Mouse (Mus musculus) CD8-positive naive resting alpha-beta T cell, adult 2 months (primary cell): Measurements from ENCODE around the gene Dnajb7.

Source experiments
- DNase-seq, 2 experiments: peaks; one replicate each; pipeline ENCODE4 v3.0.0; 2022; ENCODE audit warnings: low read depth in 2 of 2, low spot score in 2 of 2

Dnajb7 gene

GRCm38 (mm10) chr15:81408199-81408598 lies at the start of gene Dnajb7:
Gene Dnajb7, minus strand, starts transcription at chr15:81408299.
- no peak for DNase-seq

- peak; percentile 61 to 69 for DNase-seq
These were observed 40.4 kb upstream of the Dnajb7 start for GRCm38 (mm10) chr15:81448463-81448862.

DNA sequence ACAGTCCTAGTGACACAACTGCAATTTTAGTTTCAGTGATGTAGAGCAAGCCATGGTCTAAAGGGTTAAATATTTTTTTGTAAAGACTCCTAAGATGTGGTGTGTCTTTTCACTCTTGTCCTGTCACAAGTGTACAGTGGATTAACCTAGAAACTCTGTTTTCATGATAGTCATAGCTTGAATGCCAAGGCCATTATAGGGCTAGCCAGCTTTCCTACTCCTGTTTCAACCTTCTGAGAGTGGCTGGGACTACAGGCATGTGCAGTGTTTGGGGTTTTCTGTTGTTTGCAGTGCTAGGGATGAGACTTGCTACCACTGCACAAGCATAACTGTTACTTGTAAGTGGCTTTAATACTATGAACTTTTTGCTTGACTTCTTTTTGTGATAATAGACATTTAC lies 31.1 kb upstream of the Dnajb7 start:
- DNase-seq, result no peak

DNA sequence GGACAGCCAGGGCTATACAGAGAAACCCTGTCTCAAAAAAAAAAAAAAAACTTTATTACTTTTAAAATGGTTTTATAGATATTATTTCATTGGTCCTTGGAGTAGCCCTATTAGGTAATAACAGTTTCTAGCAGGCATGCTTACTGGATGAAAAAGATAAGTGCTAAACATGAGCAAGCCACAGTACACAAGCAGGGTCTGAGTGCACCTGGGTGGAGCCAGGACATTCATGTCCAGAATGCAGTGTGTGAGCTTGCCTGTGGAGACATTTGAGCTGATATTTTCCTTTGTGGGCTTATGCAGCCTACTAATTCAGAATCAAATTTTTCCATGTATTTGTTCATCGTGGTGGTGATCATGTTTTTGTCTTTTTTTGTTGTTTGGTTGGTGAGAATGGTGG lies 30.2 kb upstream of the Dnajb7 start:
- DNase-seq, result no peak

- no peak for DNase-seq
These were observed 23.1 kb upstream of the Dnajb7 start for GRCm38 (mm10) chr15:81431195-81431594.

DNA sequence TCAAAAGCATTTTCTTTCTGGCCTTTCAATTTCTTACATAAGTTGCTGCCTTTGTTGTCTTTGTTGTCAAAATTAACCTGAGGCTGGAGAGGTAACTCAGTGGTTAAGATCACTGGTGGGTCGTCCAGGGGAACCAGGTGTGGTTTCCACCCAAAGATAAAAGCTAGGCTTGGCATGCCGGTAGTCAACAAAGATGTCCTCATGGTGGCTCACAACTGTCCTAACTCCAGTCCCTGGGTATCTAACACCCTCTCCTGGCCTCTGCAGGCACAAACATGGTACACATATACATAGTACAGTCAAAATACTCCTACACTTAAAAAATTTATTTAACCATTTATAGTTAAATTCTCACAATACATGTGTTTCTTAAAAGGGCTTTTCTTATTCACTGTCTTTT lies 19.8 kb upstream of the Dnajb7 start:
- DNase-seq, result no peak

GRCm38 (mm10) chr15:81425311-81425710 lies 17.2 kb upstream of the Dnajb7 start:
- DNase-seq, result no peak

DNA sequence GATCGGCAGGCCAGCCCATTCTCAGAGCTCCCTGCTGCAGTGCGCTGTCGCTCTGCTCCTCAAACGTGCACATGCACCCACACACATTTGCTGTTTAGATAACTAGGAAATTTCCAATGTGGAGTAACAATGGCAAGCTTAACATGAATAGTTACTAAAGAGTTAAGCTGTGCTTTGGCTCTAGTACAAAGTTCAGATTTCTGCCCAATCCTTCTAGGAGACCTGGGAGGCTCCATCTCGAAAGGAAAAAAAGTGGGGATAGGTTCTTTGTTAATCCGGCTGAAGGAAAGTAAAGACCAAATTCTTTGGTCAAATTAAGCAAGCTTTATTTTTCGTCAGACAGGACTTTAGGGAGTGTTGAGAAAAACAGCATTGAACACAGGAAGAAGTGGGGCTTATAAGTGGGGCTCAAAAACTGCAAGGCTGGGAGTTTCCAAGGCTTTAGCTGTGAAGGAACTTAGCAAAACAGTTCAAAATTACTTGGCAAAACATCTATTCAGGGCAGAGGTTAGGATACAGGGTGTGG lies 14.1 kb upstream of the Dnajb7 start:
- DNase-seq, result no peak

DNA sequence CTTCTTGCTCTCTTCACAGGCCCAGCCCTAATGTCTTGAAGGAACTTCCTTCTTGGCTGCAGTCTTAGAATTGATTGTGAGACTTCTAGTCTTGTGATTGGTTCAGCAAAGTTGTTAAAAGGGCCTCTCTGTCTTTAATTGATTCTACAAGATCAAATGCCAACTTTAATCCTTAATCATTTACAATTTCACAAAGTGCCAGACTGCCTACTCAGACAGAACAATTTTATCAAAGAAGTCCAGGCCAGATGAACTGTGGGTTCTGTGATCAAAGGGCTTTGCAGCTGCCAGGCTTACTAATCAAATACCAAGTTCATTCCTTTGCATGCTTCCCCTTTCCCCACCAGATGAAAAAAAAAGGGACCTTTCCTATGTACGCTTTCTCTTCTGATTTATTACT lies 13.4 kb upstream of the Dnajb7 start:
- DNase-seq, result no peak

DNA sequence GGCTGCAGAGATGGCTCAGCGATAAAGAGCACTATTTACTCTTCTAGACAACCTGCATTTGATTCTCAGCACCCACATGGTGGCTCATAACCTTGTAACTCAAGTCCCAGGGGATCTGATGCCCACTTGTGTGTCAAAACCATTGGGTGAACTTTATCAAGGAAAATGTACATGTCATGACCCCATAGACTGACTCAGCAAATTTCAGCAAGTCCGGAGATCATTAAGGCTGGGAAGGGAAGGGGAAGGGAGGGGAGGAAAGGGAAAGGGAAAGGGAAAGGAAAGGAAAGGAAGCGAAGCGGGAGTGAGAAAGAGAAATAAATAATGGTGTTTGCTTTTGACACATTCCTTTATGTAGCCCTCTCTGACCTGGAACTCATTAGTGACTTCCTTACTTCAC lies 10.0 kb upstream of the Dnajb7 start:
- no peak for DNase-seq

- peak; percentile 10 to 40 for DNase-seq
These were observed 8.7 kb upstream of the Dnajb7 start for GRCm38 (mm10) chr15:81416763-81417310.

DNA sequence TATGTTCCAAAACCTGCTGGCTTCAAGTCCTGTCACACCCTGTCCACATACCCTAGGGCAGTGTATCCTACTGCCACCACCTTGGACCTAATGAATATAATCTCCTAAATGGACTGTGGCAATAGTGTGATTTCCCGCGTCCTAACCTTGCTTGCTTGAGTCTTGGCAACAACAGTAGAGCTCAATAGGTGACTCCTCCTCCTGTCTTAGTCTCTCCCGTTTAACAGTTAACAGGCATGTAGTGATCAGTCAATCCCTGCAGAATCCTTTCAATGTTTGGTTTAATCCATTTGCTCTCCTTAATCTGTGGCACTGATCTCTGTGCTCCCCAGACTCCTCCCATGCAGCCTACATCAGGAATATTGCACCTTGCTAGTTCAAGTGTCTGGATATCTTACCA lies 3.1 kb downstream of the Dnajb7 start:
- DNase-seq, result no peak

- DNase-seq, result peak; percentile 96 to 98
These were observed 8.3 kb downstream of the Dnajb7 start, which contains the start of the genes St13 and Xpnpep3 for GRCm38 (mm10) chr15:81399638-81400315. Gene St13, minus strand, starts transcription at chr15:81400077. Gene Xpnpep3, plus strand, starts transcription at chr15:81400138.

- no peak for DNase-seq
These were observed 8.8 kb downstream of the Dnajb7 start for GRCm38 (mm10) chr15:81399297-81399637.

- no peak for DNase-seq
These were observed 9.9 kb downstream of the Dnajb7 start for GRCm38 (mm10) chr15:81398189-81398588.

DNA sequence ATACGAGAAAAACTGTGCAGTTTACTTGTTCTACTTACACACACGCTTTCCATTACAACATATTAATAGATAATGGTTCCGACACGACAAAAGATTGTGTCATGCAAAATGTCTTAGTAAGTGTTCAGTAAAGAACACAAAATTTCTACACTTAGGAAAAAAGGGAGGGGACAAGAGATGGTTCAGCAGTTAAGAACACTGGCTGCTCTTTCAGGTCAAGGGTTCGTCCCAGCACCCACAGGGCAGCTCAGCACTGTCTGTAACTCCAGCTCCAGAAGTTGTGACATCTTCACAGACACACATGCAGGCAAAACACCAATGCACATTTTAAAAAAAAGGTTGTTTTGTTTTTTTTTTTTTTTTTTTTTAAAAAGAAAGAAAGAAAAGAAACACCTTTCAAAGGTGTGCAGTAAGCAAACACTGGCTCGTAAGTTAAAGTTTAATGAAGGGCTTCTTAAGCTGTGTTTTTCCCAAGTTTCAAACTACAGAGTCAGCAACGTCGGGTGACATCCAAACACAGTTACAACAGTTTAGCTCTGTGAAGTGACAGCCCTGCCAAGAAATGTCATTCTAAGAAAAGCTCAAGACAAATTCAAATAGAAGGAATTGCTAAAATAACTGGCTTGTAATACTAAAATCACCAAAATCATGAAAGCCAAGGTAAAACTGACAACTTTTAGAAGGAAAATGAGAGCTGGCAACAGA lies 13.7 kb downstream of the Dnajb7 start:
- DNase-seq, result no peak

GRCm38 (mm10) chr15:81392997-81393396 lies 15.1 kb downstream of the Dnajb7 start:
- peak; percentile 5 to 9 for DNase-seq

DNA sequence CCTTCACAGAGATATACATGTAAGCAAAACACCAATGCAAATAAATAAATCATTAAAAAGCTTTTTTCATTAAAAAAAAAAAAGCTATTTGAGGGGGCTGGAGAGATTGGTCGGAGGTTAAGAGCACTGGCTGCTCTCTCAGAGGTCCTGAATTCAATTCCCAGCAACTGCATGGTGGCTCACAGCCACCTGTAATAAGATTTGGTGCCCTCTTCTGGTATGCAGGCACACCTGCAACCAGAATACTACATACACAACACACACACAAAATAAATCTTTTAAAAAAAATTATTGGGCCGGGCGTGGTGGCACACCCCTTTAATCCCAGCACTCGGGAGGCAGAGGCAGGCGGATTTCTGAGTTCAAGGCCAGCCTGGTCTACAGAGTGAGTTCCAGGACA lies 21.8 kb downstream of the Dnajb7 start:
- no peak for DNase-seq

DNA sequence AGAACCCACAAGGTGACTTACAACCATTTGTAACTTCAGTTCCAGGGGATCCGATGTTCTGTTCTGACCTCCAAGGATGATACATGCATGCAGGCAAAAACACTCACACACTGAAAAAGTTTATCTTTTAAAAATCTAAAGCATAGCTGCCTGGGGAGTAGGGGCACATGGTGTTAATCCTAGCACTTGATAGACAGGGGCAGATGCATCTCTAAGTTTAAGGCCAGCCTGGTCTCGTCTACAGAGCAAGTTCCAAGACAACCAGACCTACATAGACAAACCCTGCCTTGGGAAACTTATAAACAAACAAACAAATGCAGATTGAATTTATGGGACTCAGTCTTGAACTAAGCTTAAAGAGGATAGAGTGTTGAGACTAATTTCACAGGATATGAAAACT lies 29.3 kb downstream of the Dnajb7 start:
- no peak for DNase-seq

- DNase-seq, result no peak
These were observed 33.5 kb downstream of the Dnajb7 start for GRCm38 (mm10) chr15:81374621-81375020.

GRCm38 (mm10) chr15:81370356-81370755 lies 37.7 kb downstream of the Dnajb7 start:
- DNase-seq, result no peak

DNA sequence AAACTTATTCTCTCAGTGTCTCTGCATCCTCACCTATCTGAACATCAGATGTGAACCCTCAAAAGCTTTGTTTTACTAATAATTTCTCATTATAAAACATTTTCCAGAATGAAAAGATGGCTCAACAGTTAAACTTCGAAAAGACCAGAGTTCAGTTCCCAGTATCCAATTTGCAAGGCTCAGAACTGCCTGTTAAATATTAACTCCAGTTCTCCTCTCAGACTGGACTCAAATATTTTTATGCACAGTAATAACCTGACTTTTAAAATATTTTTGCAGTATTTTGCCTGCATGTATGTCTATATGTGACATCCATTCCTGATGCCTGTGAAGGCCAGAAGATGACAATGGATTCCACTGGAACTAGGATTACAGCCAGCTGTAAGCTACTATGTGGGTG lies 39.5 kb downstream of the Dnajb7 start:
- no peak for DNase-seq
